Mouse (Mus musculus): ENCODE measurements around the gene Gm20721. TPM values are rescaled to one million over a fixed set of nuclear protein-coding genes. Genes with fewer than 3 reads are reported as not detected.

Gene Gm20721
- polyA plus RNA-seq, 1 experiment from 2014 or later, result 16.9 TPM

- 0 out of 2 replicates have a peak overlapping the region, but pooled peaks have one; percentile 10 for H3K9ac ChIP-seq (ENCODE audit: low read length)
- H3K4me3 ChIP-seq (ENCODE audit: low read length), result peak overlapping the region; percentile 21
- WGBS, result 19% methylated on average over 7 of the region's 7 CpGs
Observed at GRCm38 (mm10) chr2:174333239-174333890, 13.1 kb downstream of the Gm20721 start.

GRCm38 (mm10) chr2:174331282-174332030, 15.1 kb downstream of the Gm20721 start:
- Histone ChIP-seq H3K9ac (ENCODE audit: low read length) (peak overlapping the region; percentile 100), H3K36me3 (ENCODE audit: control insufficient read depth, insufficient read depth, low read length) (peaks cover 2% of the 10 kb centered on the region; the same call in 1 of the 2 replicates), H3K27me3 (ENCODE audit: control insufficient read depth, insufficient read depth, low read depth, low read length) (no peaks in the 10 kb centered on the region), H3K4me3 (ENCODE audit: low read length) (peak overlapping the region; percentile 95), H3K27ac (ENCODE audit: low read length) (peak overlapping the region; percentile 100), H3K4me2 (ENCODE audit: low read depth, low read length) (peak overlapping the region; percentile 68), H3K4me1 (replicated peaks; ENCODE audit: control insufficient read depth, insufficient read depth, low read length) (peaks cover 43% of the 10 kb centered on the region), H3K9me3 (ENCODE audit: control insufficient read depth, low read length) (peaks cover 7% of the 10 kb centered on the region; the same call in 1 of the 2 replicates)
- WGBS, result 8% methylated on average over 12 of the region's 12 CpGs
- no peak for ATAC-seq (ENCODE audit: low read depth)

More at GRCm38 (mm10) chr2:174333239-174333890, 13.1 kb downstream of the Gm20721 start:
- H3K27me3 ChIP-seq (ENCODE audit: control insufficient read depth, insufficient read depth, low read depth, low read length), result no peaks in the 10 kb centered on the region
- 0 out of 2 replicates have a peak overlapping the region, but pooled peaks have one; percentile 18 for H3K27ac ChIP-seq (ENCODE audit: low read length)
- peaks cover 46% of the 10 kb centered on the region for H3K4me1 ChIP-seq (replicated peaks; ENCODE audit: control insufficient read depth, insufficient read depth, low read length)
- H3K9me3 ChIP-seq (ENCODE audit: control insufficient read depth, low read length), result no peaks in the 10 kb centered on the region
- peaks cover 4% of the 10 kb centered on the region; the same call in 1 of the 2 replicates for H3K36me3 ChIP-seq (ENCODE audit: control insufficient read depth, insufficient read depth, low read length)
- peak overlapping the region; percentile 68 for H3K4me2 ChIP-seq (ENCODE audit: low read depth, low read length)
- ATAC-seq (ENCODE audit: low read depth), result no peak

- under 1% methylated on average over 41 of the region's 48 CpGs for WGBS
Observed at GRCm38 (mm10) chr2:174330616-174331191, 15.8 kb downstream of the Gm20721 start.

DNA sequence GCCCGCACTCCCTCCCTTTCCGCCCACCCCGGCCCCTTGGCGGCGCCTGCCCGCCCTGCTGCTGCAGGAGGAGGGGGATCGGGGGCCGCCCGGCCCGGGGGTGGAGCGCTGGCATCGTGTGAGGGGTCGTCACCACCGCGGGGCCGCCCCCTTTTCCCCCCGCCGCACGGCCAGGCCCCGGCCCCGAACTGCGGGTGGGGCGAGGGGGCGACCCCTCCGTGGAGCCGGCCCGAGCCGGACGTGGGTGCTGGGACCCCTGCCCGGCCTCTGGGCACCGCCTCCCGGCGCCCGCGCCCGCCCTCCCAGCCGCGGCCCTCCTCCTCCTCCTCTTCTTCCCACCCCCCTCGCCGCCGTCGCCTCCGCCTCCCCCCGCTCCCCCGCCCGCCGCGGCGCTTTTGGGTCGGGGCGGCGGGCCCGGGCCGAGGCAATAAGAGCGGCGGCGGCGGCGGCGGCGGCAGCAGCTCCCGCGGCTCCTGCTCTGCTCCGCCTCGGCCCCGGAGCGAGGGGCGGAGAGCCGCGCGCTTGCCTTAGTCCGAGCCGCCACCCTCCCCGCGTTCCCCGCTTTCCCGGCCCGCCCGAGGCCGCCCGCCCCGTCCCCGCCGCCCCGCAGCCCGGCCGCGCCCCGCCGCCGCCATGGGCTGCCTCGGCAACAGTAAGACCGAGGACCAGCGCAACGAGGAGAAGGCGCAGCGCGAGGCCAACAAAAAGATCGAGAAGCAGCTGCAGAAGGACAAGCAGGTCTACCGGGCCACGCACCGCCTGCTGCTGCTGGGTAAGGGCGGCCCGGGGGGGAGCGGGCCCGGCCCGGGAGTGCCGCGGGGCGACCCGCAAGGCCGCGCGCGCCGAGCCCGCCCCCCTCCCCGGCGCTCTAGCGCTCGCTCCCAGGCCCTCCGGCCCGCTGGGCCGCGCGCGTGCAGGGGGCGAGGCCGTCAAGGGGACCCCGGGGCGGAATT, 16.6 kb downstream of the Gm20721 start:
- Histone ChIP-seq H3K9me3 (ENCODE audit: control insufficient read depth, low read length) (peaks cover 7% of the 10 kb centered on the region; the same call in 1 of the 2 replicates), H3K36me3 (ENCODE audit: control insufficient read depth, insufficient read depth, low read length) (peaks cover 2% of the 10 kb centered on the region; the same call in 1 of the 2 replicates), H3K27me3 (ENCODE audit: control insufficient read depth, insufficient read depth, low read depth, low read length) (no peaks in the 10 kb centered on the region), H3K27ac (ENCODE audit: low read length) (peak overlapping the region; percentile 100), H3K4me3 (ENCODE audit: low read length) (peak overlapping the region; percentile 95), H3K4me2 (ENCODE audit: low read depth, low read length) (peak overlapping the region; percentile 68), H3K9ac (ENCODE audit: low read length) (peak overlapping the region; percentile 100), H3K4me1 (replicated peaks; ENCODE audit: control insufficient read depth, insufficient read depth, low read length) (peaks cover 33% of the 10 kb centered on the region)
- peak; percentile 87 for ATAC-seq (ENCODE audit: low read depth)
- under 1% methylated on average over 40 of the region's 131 CpGs for WGBS

More at GRCm38 (mm10) chr2:174330616-174331191, 15.8 kb downstream of the Gm20721 start:
- Histone ChIP-seq H3K36me3 (ENCODE audit: control insufficient read depth, insufficient read depth, low read length) (peaks cover 2% of the 10 kb centered on the region; the same call in 1 of the 2 replicates), H3K4me3 (ENCODE audit: low read length) (peak overlapping the region; percentile 95), H3K27ac (ENCODE audit: low read length) (peak overlapping the region; percentile 100), H3K4me1 (replicated peaks; ENCODE audit: control insufficient read depth, insufficient read depth, low read length) (peaks cover 40% of the 10 kb centered on the region), H3K9me3 (ENCODE audit: control insufficient read depth, low read length) (peaks cover 7% of the 10 kb centered on the region; the same call in 1 of the 2 replicates), H3K9ac (ENCODE audit: low read length) (peak overlapping the region; percentile 100), H3K4me2 (ENCODE audit: low read depth, low read length) (peak overlapping the region; percentile 68), H3K27me3 (ENCODE audit: control insufficient read depth, insufficient read depth, low read depth, low read length) (no peaks in the 10 kb centered on the region)
- ATAC-seq (ENCODE audit: low read depth), result peak; percentile 56

DNA sequence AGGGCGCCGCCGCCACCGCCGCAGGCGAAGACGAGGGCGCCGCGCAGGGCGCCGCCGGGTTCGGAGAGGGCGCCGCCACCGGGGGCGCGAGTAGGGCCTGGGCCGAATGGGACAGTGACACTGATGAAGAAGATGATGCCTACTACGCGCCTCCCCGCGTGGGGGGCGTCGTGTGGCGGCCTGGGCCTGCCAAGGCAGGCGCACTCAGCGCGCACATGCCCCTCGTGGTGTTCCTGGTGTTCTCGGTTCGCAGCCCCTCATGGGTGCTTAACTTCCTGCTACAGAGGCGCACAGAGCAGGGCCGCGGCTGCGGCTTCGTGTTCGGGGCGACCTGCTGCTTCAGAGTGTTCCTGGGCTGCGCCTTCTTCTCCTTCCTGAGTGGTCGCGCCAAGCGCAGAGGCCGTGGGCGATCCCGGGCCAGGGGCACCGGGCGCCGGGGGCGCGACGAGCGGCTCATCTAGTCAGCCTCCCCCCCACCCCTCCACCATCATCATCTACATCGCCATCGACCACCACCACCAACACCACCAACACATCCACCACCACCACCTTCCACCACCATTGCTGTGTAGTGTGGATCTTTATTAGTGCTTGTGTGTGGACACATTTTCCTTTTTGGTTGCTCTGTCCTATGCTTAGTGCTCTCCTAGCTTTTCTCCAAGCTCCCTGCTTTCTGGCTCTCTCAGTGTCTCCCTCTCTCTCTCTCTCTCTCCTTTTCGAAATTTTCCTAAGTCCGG, 17.4 kb downstream of the Gm20721 start:
- Histone ChIP-seq H3K4me2 (ENCODE audit: low read depth, low read length) (peak overlapping the region; percentile 68), H3K27me3 (ENCODE audit: control insufficient read depth, insufficient read depth, low read depth, low read length) (no peaks in the 10 kb centered on the region), H3K9ac (ENCODE audit: low read length) (peak overlapping the region; percentile 100), H3K9me3 (ENCODE audit: control insufficient read depth, low read length) (peaks cover 7% of the 10 kb centered on the region; the same call in 1 of the 2 replicates), H3K4me3 (ENCODE audit: low read length) (peak overlapping the region; percentile 95), H3K36me3 (ENCODE audit: control insufficient read depth, insufficient read depth, low read length) (no peaks in the 10 kb centered on the region), H3K27ac (ENCODE audit: low read length) (peak overlapping the region; percentile 100), H3K4me1 (replicated peaks; ENCODE audit: control insufficient read depth, insufficient read depth, low read length) (peaks cover 26% of the 10 kb centered on the region)
- 33% methylated on average over 45 of the region's 58 CpGs for WGBS
- ATAC-seq (ENCODE audit: low read depth), result peak; percentile 6

GRCm38 (mm10) chr2:174328358-174328905, 18.1 kb downstream of the Gm20721 start:
- peak overlapping the region; percentile 68 for H3K4me2 ChIP-seq (ENCODE audit: low read depth, low read length)
- H3K4me3 ChIP-seq (ENCODE audit: low read length), result peak overlapping the region; percentile 95
- WGBS, result 39% methylated on average over 46 of the region's 46 CpGs
- ATAC-seq (ENCODE audit: low read depth), result no peak
- no peaks in the 10 kb centered on the region for H3K27me3 ChIP-seq (ENCODE audit: control insufficient read depth, insufficient read depth, low read depth, low read length)
- H3K4me1 ChIP-seq (replicated peaks; ENCODE audit: control insufficient read depth, insufficient read depth, low read length), result peaks cover 20% of the 10 kb centered on the region
- H3K36me3 ChIP-seq (ENCODE audit: control insufficient read depth, insufficient read depth, low read length), result no peaks in the 10 kb centered on the region
- H3K27ac ChIP-seq (ENCODE audit: low read length), result peak overlapping the region; percentile 100
- H3K9me3 ChIP-seq (ENCODE audit: control insufficient read depth, low read length), result peaks cover 7% of the 10 kb centered on the region; the same call in 1 of the 2 replicates
- peak overlapping the region; percentile 100 for H3K9ac ChIP-seq (ENCODE audit: low read length)

DNA sequence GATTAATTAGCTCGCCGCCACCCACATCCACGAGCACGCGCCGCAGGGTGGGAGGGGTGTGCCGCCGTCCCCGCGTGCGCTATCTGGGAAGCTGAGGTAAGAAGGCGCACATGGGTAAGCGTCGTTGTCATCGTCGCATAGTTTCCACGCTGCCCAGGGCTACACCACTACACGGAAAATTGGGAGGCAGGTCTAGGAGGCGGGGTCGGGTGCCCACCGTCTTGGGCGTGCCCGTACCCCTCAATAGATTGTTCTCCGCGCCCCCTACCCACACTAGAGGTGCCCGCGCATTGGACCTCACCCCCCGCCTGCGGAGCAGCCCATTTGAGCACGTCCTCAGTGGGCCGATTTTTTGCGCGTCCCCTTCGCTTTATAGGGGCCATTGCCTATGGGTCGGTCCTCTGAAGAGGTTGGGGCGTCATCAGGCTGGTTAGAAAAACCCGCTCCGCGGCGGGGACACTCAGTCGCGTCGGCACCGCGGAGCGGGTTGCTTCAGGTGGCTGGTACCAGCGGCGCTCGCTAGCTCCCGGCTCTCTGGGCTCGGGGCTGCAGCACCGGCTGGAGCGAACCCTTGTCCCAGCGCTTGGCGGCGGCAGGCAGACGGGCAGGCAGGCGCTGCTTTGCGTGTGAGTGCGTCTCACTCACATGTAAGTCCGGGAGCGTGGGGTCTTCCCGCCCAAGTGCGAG, 19.1 kb downstream of the Gm20721 start:
- WGBS, result 45% methylated on average over 64 of the region's 64 CpGs
- ATAC-seq (ENCODE audit: low read depth), result peak; percentile 46
- no peaks in the 10 kb centered on the region for H3K36me3 ChIP-seq (ENCODE audit: control insufficient read depth, insufficient read depth, low read length)
- H3K27ac ChIP-seq (ENCODE audit: low read length), result peak overlapping the region; percentile 61
- peak overlapping the region; percentile 68 for H3K4me2 ChIP-seq (ENCODE audit: low read depth, low read length)
- peaks cover 10% of the 10 kb centered on the region for H3K4me1 ChIP-seq (replicated peaks; ENCODE audit: control insufficient read depth, insufficient read depth, low read length)
- H3K4me3 ChIP-seq (ENCODE audit: low read length), result peak overlapping the region; percentile 95
- H3K9me3 ChIP-seq (ENCODE audit: control insufficient read depth, low read length), result peaks cover 7% of the 10 kb centered on the region; the same call in 1 of the 2 replicates
- H3K9ac ChIP-seq (ENCODE audit: low read length), result peak overlapping the region; percentile 100
- H3K27me3 ChIP-seq (ENCODE audit: control insufficient read depth, insufficient read depth, low read depth, low read length), result no peaks in the 10 kb centered on the region

Measured in lung, embryonic 16.5 days (tissue).